Mouse (Mus musculus): ENCODE measurements at regions not wholly inside any gene's neighbourhood (a gene's known extent, or its start where the extent isn't known, plus 50 kb on each side); places are given as distances from the start of the nearest gene placed in this dataset.

DNA sequence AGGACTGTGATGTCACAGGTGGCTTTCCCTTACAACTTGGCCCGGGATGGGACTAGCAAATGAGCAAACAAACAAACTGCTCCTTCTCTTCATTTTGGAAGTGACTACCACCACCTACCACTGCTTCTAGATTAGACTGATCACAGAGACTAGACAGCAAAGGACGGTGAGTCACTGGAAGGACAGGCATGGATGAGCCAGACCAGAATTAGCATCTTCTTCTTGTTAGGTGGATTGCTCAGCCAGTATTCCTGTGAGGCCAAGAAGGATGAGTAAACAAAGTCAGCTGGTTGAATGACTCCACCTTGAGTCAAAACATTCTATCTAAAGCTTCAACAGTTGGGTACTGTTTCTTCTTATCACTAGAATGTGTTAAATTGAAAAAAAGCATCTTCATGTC, 385.1 kb upstream of the Mon1b start:
- no peak for TF ChIP-seq CTCF (IDR thresholded peaks at IDR 0.05; ENCODE audit: low read depth)
- no peak for TF ChIP-seq EP300 (IDR thresholded peaks at IDR 0.05; ENCODE audit: low read depth)

Measured in liver, postnatal 0 days (tissue).